Mouse (Mus musculus): Measurements from ENCODE around the gene Olfr1206.

Olfr1206 gene

DNA sequence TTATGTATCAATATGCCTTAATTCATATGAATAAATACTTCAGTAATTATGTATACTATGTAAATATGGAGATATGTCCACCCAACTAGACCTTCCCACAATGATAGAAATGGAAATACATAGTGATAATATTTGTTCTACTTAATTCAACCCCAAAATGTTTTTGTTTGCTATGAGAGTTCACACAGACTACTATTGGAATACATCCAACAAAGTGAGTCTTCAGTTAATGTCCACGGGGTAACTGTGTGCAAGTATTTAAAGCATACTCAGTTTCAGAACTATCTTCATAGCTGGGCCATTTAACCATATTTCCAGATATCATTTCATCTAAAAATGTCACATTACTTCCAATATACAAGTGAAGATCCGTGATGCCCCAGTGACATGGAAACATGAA lies at the start of gene Olfr1206:
Gene Olfr1206, plus strand, starts transcription at position 301 of the 400 bp plus-strand sequence.
- DNase-seq: no peak

DNA sequence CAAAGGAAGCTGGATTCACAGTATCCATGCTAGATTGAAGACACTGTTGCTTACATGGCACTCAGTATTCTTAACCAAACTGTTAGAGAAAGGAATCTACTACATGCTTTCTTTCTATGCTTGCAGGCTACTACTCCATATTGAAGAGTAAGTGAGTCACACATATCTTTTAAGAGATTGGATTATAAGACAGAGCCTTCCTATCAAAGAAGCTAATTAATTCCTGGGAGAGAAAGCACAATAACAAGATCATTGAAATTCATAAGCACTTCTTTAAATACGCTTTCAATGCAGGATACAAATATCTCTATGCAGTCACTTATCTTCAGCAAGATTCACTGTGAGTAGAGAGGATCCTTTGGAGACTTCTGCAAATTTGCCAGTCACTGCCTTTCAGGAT lies 48.8 kb upstream of the Olfr1206 start, which contains the start of gene Olfr1202:
Gene Olfr1202, plus strand, starts transcription at position 301 of the 400 bp plus-strand sequence.
- DNase-seq: no peak

DNA sequence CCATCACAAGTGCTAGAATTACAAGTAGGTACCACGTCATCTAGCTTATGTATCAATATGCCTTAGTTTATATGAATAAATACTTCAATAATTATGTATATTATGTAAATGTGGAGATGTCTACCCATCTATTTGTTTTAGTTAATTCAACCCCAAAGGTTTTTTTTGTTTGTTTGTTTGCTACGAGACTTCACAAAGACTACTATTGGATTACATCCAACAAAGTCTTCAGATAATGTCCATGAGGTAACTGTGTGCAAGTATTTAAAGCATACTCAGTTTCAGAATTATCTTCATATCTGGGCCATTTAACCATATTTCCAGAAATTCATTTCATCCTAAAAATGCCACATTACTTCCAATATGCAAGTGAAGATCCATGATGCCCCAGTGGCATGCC lies 33.6 kb upstream of the Olfr1206 start, which contains the start of gene Olfr1205:
Gene Olfr1205, plus strand, starts transcription at position 301 of the 400 bp plus-strand sequence.
- DNase-seq: no peak

DNA sequence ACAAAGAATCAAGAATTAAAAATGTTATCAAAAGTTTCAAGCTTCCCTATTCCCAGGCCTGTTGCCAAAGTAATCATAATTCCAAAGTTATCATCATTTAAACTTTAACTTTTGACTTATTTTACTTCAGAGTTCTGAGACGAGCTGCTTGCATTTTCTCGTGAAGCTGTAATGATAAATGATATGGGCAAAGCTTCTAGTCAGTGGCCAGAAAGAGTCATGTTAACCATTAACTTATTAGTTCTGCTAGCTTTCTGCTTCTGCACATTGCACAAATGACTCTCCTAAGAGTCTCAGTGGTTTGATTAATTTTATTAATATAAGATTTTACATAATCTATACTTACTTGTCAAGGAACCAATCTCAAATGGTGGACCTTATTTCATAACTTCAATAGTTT lies 24.6 kb upstream of the Olfr1206 start:
- DNase-seq: no peak

DNA sequence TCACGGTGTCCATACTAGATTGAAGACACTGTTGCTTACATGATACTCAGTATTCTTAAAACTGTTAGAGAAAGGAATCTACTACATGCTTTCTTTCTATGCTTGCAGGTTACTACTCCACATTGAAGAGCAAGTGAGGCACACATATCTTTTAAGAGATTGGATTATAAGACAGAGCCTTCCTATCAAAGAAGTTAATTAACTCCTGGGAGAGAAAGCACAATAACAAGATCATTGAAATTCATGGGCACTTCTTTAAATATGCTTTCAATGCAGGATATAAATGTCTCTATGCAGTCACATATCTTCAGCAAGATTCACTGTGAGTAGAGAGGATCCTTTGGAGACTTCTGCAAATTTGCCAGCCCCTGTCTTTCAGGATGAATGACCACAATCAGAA lies 14.0 kb upstream of the Olfr1206 start, which contains the start of gene Olfr1204:
Gene Olfr1204, plus strand, starts transcription at position 301 of the 400 bp plus-strand sequence.
- no peak for DNase-seq

DNA sequence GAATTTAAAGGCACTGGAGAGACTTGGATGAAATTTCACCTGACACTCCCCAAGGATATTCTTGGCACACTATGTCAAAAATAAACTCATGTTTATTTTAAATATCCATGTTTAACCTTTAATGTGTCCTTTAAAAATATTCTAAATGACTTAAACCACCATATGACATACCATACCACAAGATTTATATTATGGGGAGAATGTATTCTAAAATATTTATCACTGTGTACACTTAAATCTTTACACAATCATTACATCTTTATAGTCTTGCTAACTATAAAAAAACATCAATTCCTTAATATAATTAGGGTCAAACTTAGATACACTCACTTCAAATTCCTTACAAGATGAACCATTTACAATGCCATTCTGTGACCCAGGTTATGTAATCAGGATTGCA lies 39.2 kb downstream of the Olfr1206 start, which contains the start of gene Olfr1208:
Gene Olfr1208, minus strand, starts transcription at position 101 of the 400 bp plus-strand sequence.
- no peak for DNase-seq

DNA sequence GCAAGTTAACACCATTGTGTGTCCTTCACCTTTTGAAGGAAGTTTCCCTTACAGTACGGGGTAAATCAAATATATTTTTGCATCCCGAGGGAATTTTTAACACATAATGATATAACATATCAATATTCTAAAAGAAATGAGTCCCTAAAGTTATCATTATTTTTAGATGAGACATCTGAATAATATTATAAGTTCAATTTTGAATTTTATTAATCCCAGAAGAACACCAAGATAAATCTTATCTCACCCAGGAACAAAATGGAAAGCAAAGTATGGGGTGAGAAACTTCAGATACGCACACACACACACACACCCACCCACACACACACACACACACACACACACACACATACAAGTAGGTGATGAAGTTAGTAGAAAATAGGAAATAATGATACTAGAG lies 52.0 kb downstream of the Olfr1206 start, which contains the start of gene Olfr1209:
Gene Olfr1209, minus strand, starts transcription at position 101 of the 400 bp plus-strand sequence.
- no peak for DNase-seq
